Mouse (Mus musculus): ENCODE results near the gene Dusp14.
A peak's percentile ranks its signal among the peaks of the same experiment; 100 is the strongest.

Gene Dusp14

DNA sequence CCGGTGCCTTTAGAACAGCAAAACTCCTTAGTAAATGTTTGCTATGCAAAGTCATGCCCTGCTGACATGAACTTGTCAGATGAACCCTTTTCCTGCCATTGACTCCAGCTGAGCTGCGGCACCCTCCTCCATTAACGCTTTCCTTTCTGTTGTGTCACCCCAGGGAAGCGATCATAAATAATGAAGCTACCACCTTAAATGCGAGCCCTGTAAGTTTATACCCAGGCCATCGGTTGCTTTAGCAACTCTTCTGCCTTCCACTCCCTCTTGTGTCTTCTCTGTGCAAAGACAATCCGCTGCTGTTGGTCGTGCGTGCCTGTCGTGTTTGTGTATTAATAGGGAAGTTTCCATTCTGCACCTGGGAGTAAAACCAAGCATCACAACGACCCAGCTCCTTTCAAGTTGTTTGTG is 3.0 kb downstream of the Dusp14 start:
- no peak for DNase-seq

DNA sequence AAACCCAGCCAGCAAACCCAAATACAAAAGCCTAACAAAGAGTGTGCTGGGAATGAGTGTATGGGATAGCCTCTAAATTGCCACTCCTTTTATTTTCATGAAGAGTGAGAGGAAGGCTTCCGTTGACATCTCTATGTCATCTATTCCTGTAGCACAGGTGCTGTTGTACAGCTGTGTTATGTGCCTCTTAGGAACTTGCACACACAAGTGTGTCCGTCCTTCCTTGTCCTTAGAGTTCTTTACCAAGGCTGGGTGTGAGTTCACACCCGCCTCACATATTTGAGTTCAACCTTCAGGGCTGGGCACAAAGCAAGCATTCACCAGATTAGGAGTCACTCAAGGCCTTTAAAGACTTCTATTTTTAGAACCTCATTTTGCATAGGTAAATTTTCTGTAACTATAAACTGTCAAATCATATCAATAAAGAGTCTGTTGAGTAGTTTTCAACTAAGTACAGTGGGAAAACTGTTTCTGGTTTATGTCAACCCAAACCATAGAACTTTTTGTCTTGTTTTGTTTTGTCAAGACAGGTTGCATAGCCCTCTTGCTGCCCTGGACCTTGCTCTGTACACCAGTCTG is 5.3 kb downstream of the Dusp14 start:
- no peak for DNase-seq

DNA sequence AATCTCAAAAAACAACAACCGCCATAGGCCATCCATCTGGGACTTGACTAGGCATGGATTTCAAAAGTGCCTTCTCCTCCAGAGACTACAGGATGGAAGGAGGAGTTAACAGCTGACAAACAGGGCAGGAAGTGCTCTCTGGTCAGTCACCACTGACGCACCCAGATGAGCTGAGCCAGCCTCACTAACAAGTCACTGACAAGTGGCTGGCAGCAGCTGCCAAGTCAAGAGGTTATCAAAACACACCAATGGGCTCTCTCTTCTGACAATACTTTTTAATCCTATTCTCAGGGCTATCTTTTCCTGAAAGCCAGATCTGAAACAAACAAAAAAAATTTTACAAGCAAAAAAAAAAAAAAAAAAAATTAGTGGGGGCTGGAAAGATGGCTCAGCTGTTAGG is 6.3 kb downstream of the Dusp14 start:
- no peak for DNase-seq

DNA sequence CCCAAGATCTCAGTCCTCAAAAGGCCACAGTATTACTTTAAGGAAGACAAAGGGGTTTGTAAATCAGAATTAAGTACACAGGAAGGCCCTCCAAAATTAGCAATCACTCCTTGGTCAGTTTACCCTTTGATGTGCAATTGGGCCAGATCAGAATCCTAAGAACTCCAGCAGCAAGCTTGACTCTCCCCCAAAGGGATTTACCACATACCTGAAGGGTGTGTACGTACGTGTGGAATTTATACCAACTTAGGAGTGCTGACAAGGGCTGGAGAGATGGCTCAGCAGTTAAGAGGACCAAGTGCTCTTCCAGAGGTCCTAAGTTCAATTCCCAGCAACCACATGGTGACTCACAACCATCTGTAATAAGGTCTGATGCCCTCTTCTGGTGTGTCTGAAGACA is 7.2 kb downstream of the Dusp14 start:
- no peak for DNase-seq

DNA sequence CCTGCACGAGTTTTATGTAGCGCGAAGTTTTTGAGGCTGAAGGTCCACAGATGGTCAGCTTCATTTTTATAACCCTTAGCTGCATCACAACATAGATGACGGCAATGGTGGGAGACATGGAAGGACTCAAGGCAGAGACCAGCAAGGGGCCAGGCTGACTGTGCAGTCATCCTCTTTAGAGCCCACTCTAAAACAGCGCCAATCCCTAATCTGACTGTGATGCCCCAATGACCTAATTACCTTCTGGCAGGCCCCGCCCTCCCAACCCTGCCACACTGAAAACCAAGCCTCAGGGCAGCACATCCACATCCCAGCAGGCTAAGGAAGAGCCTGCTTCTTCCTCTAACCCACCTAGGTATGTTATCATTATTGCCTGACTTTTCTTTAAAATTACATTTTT is 8.4 kb downstream of the Dusp14 start:
- no peak for DNase-seq

DNA sequence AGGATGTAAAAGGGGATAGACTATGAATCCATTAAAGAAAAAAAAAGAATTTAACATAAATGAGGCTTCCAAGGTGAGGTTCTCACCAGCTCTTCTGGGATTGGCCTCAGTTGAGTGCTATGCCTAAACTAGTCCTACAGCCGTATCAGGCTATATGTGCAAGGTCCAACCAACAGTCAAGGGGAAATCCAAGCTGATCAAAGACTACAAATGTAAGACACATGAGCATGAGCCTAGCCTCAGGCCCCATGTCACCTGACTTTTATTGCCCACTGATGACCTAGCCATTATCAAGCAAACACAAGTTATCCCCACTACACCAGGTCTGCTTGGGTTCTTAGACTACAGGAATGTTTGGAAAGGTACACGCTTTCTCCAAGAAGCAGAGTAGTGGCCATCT is 9.3 kb downstream of the Dusp14 start:
- DNase-seq, result no peak

DNA sequence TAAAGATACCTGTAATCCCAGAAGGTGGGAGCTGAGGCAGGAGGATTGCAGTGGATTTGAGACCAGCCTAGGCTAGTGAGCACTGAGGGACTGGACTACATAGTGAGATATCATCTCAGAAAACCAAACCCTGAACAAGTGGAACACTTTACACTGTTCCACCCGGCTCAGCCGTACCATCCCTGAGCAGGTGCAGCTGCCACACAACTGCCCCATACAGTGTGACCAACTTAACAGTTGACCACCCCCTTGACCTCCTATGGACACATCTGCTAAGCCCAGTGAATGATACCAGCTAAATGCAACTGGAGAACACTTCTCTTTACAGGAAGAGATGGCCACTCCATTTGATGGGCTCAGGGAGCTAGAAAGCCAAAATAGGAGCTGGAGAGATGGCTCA is 11.6 kb downstream of the Dusp14 start:
- DNase-seq, result no peak

DNA sequence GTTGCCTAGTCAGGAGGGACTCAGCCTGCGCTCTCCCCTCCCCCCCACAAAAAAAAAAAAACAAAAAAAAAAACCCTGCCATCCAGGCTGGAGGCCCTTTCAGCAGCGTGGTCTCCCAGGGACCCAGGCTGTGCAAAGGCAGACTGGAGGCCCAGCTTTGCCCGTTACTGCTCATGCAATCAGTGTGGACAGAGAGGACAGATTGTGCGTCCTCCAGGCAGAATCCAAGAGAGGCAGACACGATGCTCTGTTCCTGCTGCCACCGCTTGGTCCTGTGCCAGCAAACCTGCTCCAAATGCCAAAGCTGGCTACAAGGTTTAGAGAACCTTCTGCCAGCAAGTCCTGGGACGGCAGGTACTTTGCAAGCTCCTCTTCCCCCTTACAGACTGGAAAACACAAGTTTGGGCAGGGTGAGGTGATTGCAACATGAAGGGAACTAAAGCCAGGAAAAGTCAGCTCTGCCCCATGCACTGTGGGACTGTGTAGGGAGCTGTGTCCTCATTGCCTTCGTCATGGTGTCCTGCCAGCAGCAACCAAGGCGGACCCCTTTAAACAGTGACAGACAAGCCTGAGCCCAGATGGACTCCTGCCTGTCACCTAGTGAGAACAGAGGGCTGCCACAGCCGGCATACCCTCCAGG is 15.4 kb downstream of the Dusp14 start:
- DNase-seq, result no peak

DNA sequence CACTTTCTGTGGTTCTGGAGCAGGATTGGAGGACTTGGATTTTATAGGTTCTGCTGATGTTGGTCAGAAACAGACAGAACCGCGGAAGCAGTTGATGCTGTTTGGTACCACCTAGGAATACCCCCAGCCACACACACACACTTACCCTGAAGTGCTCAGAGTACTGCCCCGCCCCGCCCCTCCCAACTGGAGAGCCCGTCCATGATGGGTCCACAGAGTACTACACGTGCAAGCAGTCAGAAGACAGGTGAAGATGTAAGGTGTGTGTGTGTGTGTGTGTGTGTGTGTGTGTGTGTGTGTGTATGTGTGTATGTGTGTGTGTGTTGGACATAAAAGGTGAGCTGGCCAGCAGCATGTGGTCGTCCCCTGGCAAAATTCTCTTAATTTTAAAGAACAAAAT is 16.0 kb downstream of the Dusp14 start:
- no peak for DNase-seq

DNA sequence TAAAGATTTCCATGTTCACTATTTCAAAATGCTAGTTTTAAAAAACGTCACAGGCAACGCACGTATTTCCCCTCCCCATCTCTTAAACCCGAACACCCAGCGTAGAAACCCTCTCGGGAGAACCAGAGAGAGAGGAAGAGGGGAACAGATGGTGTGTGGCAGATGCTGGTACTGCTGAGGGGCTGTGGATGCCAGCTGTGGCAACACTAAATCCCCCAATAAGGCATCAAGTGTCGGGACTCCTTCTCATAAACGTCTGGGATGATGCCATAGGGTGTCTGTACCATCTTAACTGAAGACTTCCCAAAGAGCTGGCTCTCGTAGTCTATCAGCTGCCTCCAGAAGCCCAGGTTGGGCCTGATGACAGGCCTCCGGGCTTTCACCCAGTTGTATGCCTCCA is 20.6 kb downstream of the Dusp14 start:
- DNase-seq, result no peak

DNA sequence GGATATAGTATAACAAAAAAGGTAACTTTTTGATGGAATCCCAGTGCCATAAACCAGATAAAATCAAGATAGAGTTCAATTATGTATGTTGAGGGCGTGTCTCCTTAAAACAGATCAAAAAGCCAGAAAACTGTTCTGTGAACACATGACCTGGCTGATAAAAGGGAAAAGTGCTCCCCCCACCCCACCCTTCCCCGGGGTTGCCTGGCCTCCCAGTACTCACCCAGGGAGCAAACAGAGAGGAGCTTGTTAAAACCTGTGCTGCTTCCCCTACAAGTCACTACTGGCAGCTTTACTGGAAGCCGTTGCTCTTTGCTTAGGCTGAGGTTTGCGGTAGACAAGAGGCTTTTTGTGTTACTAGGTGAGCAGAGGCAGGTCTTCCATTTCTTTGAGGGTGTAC is 21.8 kb downstream of the Dusp14 start:
- no peak for DNase-seq

DNA sequence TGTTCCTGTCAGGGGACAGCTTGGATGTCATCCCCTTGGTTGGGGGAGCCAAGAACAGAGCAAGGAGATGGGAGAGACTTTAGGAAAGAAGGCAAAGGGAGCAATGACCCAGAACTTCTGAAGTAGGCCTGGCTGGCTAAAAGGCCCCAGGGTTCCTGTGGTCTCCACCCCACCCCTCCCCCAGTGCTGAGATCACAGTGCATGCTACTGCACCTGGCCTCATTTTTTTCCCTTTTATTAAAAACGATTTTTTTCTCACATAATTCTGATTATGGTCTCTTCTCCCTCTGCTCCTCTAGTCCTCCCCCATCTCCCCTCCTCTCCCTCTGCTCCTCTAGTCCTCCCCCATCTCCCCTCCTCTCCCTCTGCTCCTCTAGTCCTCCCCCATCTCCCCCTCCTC is 24.1 kb downstream of the Dusp14 start:
- no peak for DNase-seq

DNA sequence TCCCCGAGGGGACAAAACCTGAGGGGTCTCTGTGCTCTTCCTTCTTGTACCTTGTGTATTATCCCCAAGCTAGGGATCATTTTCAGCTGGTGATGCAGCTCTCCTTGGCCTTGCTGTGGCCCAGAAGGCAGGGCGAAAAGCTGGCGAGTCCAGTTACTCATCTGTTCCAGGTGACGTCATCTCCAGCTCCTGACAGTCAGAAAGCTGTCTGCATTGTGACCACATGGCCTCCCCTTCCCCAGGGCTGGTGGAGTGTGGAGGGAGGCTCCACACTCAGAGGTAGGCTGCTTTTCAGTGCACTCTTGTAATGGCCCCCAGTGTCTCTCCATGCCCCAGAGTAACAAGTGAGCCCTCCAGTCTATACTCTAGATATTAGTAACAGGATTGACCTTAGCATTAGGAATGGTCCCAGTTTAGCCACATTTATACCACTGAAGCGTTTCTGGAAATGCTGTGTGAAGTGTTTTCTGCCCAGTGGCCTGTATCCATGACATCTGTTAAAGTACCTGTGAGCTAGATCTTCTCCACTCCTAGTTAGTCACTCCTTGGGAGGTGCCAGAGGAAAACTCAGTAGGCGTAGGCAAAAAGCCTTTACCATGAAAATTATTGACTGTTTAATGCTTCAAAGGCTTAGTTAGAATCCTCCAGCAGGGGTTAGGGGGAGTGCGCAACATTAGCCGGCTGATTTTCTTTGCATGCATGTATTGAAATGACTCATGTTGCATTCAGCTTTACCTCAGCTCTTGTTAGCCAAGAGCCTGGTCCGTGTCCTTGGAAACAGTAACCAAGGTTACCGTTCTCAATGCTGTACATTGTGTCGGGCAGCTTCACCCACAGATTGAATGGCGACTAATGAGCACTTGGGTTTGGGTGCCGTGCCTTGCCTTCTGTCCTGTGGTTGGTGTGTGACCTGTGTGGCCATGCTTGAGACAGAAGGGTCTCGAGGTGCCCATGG is 26.0 kb downstream of the Dusp14 start:
- no peak for DNase-seq

DNA sequence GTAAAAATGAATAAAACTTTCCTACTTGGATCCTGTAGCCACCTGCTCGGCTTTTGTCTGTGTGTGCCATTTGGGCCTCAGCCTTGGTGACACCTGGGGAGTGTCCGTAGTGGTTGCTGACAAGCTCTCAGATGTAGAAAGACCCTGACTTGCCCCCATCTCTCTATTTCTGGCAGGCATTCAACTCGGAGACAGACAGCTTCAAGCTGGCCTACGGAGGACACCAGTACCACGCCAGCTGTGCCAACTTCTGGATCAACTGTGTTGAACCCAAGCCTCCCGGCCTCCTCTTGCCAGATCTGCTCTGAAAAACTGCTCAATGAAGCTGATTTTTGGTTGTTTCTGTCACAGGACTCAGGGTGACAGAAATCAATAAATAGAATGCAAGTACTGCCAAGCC is 28.4 kb downstream of the Dusp14 start:
- no peak for DNase-seq

DNA sequence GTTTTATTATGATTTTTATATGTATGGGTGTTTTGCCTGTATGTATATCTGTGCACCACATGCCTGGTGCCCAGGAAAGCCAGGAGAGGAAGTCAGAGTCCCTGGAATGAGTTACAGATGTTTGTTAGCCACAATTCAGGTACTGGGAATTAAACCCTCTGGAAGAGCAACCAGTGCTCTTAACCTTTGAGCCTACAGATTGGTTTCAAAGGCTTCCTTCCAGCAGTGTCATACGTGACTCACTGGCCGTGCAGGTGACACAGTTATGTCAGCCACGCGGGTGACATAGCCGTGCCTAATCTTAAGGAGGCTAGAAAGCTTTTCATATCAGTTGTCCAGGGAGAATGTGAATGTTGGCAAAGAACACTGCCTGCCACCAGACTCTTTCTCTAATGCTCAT is 35.4 kb downstream of the Dusp14 start:
- DNase-seq, result no peak

DNA sequence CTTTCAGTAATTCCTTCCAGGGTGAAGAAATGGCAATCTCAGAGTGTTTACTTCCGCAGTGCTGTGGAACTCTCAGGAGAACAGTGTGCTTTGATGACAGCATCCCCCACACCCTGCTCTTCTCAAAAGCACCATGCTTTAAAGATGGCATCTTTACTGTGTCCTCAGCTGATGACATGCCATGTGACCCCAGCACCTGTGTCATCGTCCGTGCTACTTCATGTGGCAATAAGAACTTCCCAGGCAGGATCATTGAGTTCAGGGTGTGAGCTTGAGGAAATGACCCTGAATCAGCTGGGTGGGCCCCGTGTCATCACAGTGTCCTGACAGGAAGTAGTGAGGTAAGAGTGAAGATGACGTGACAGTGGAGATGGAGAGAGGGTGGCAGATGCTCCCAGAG is 36.5 kb downstream of the Dusp14 start:
- no peak for DNase-seq

DNA sequence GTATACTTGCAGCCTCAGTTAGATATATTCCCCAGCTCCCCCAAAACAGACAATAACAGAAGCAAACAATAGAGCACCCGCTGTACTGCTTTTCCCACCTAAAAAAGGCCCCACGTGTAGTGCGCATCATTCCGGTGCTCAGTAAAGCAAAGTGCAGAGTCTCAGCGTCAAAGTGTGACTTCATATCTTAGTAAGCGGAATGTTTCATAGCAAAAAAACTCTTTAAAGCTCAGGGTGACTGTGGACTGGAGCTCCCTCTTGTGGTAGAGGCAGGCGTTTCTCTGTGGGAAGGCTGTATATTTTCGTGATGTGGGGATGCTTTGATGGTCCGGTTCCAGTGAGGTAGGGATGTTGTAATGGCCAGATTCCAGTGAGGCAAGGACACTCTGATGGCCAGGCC is 37.1 kb downstream of the Dusp14 start:
- DNase-seq, result peak; percentile 58

DNA sequence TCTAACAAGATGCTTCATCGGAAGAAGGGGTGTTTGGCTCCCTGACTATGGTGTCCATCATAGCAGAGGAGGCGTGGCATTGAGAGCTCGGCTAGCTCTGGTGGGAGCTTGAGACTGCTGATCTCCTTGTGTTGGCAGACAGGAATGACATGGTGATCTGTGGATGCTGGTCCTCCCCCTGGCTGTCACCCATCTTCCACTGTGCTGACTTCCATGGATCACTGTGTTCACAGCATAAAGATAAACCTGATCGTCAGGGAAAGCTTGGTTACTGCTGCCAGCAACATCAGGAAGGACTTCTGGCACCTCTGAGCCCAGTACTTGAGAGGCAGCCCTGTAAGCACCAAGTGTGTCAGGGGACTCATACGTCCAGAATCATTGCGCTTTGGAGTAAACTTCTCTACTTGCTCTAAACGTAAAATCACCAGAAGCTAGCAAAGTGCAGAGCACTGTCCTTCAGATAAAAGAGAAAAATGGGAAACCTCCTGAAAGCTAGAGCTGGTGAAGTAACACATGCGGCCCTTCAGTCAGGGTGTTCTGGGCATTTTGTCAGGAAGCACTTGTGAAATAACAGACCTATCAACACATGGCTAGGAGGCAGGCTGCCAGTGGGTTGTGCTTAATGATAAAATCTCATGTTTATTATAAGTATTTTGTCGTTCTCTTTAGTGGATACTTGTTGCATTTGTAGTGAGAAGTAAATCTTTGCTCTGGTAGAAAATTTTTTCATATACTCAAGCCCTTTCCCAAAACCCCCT is 40.6 kb downstream of the Dusp14 start:
- no peak for DNase-seq

DNA sequence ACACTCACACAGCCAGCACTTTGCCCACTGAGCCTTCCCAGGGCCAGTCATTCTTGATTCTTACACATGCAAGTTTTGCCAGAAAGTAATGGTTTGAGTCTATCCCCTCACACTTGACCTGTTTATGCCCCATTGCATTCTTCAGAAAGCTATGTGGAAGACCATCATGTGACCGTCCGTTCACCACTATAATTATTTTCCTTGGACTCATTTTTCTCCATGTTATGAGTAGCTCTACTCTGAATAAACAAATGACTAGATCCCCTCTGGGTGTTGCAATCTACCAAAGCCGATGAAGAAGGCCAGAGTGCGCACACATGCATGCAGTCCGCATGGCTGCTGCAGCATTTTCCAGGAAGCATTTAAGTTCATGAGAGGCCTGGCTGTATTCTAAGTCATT is 41.8 kb downstream of the Dusp14 start:
- no peak for DNase-seq

DNA sequence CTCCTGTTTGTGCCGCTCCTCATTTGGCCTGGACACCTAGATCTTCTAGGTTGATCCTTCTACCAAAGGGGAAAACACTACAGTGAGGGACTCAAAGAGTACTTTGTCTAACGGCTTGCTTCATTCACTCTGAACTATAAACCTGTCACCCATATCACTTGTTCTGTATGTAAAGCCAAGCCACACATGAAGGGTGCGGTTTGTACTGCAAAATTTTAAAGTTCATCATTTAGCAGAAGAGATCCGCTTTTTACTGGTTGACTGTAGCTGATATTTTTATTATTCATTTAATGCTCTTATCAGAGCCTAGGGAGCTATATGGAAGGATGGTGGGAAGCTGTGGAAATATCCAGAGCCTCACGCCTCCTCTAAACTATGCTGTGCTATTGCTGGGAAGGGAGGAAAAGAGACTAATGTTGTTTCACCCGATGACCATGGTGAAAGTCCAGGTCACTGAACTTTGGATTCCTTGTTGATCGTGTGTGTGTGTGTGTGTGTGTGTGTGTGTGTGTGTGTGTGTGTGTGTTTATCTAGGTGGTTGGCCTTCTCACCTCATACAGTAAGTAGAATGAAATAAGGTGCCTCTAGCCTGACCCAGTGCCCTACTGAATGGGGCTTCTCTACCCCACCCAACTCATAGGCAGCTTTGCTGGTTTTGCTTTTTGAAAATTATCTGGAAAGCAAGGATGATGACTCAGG is 52.1 kb downstream of the Dusp14 start:
- no peak for DNase-seq

DNA sequence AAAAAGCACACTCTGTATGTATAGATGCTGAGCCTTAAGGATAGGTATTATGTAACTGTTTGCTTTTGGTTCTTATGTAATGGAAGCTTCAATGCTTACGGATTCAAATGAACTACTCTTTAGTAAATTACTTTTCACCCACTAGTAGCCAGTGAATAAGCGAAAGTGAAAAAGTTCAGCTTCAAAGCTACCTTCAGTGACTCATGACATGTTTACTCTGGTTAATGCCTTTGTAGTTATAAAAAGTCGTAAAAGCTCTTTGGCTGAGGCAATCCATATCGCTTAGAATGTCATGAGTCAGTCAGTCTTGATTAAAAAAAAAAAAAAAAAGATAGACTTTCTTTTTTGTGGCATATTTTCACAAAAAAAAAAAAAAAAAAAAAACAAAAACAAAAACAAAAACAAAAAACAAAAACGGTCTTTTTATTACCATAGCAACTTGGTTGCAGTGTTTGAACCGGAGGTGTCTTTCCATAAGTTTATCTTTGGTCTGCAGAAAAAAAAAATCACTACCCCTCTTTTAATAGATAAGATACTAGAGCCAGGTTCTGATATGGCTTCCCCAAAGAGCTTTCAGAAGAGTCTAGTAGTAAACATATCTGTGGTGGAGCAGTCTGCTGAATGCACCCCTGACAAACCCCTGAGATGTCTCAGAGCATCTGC is 52.8 kb downstream of the Dusp14 start:
- no peak for DNase-seq

DNA sequence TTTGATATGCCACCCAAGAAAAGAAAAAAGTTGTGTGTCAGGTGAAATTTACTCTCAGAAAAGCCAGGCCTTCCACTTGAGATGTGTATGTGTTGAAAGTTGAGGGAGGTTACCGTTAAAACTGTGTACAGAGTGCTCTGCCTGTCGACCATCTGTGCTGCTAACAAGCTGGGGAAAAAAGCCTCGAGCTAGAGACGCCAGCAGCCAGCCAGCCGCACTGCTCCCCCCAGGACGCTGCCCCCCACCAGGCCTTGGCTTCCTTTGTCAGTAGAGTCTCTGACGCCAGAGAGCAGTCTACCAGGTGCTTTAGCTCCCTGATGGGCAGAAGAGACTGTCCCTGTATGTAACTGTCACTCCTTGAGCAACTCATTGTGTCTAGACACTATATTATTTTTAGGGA is 56.0 kb downstream of the Dusp14 start:
- peak; percentile 80 for DNase-seq

Data from thymus, postnatal 14 days (tissue).